Mouse (Mus musculus): ENCODE data around the gene Tas1r3. TPM values are rescaled to one million over a fixed set of nuclear protein-coding genes. Genes with fewer than 3 reads are reported as not detected.

Gene Tas1r3
- total RNA-seq, 2 experiments from 2014 or later: 0.20 to 0.34 TPM

DNA sequence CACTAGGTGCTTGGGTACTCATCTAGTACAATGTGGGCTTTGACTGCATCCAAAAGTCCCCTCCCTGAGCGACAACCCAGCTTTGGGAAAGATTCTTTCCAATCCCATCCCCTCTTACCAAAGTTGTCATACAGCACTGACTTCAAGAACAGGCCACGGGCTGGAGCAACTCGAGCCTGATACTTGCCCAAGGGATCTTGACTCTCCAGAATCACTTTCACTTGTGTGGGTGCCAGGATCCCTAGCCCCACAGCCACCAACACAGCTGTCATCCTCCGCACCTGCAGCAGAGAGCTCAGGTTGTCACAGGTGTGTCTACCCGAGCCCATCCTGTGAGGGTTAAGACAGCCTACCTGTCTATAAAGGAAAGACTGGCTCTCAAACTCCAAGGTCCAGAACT lies 26.2 kb upstream of the Tas1r3 start:
- no peak for DNase-seq
- intact Hi-C loops (cut with DNase I): no loop called here

DNA sequence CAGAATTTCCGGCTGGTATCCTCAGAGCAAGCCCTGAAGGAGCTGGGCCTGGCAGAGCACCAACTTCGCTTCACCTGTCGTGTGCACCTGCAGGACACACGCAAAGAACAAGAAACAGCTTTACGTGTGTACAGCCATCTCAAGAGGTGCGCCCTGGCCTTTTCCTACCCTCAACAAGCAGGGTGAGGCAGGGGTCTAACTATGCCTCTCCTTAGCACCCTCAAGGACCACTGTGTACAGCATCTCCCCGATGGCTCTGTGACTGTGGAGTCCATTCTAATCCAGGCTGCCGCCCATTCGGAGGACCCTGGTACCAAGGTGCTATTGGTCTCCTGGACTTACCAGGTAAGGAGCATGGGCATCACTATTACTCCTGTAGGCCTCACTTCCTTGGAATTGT lies 25.0 kb upstream of the Tas1r3 start:
- intact Hi-C loops (cut with DNase I): no loop called here
- no peak for DNase-seq

DNA sequence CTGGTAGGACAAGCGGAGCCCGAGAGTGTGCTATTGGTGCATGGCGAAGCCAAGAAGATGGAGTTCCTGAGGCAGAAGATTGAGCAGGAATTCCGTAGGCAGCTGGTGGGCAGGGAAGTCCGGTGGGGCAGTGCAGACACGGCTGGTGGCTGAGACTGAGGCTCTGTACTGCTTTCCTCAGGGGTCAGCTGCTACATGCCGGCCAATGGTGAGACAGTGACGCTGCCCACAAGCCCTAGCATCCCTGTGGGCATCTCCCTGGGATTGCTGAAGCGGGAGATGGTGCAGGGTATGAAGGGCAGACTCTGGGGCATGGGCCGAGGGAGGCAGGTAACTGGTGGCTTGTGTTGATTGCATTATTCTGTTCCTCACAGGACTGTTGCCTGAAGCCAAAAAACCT lies 24.5 kb upstream of the Tas1r3 start:
- intact Hi-C loops (cut with DNase I): no loop called here
- no peak for DNase-seq

DNA sequence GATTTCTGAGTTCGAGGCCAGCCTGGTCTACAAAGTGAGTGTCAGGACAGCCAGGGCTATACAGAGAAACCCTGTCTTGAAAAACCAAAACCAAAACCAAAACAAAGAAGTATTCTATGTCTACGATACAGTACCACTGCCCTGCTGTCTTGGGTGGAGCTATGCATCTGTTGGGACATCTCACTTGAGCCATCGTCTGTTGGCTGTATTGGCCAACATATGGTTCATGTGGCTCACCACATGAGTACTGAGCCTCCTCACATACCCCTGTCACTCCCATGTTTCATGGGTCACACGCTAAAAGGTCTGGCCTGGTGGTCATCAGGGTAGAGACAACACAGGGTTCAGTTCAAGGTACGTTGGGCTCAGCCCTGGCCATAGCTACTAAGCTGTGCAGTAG lies 23.2 kb upstream of the Tas1r3 start:
- no peak for DNase-seq
- intact Hi-C loops (cut with DNase I): no loop called here

DNA sequence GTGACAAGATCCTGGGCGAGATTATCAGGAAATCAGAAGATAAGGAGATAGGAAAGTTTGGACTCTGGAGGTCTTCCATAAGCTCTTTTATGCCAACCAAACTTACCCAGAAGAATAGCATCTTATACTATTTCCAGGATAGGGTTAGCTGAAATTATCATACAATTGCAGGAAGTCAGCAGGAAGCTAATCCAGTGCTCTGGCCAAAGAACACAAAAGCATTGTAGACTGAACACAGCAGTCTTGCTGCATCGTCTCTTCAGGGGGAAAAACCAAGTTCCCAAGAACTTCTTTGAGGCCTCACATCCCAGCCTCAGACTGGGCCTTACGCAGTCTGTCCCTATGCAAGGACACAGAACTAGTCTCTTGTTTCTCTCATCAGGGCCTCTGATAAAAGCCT lies 20.4 kb upstream of the Tas1r3 start:
- intact Hi-C loops (cut with DNase I): loop anchor here (2.0 kb wide), 1 partner anchor 15 kb away; the partner anchor contains the start of genes Cptp and Ints11
- no peak for DNase-seq

DNA sequence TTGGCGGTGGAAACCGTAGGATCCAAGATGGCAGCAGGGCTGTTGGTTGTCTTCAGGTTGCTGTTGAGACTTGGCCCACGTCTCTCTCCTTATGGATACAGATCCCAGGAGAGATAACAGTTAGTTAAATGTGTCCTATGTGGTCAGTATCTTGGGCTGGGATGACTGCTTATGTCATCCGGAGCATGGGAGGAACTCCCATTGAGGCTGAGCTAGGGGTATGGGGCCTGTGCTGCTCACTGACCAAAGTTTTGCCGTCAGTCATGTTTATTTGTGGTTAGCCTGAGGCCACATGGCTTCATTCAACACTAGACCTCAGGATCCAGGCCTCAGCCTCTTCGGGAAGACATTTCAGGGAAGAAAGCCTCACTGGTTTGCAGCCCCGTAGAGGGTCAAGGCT lies 8.2 kb upstream of the Tas1r3 start:
- no peak for DNase-seq
- intact Hi-C loops (cut with DNase I): no loop called here

DNA sequence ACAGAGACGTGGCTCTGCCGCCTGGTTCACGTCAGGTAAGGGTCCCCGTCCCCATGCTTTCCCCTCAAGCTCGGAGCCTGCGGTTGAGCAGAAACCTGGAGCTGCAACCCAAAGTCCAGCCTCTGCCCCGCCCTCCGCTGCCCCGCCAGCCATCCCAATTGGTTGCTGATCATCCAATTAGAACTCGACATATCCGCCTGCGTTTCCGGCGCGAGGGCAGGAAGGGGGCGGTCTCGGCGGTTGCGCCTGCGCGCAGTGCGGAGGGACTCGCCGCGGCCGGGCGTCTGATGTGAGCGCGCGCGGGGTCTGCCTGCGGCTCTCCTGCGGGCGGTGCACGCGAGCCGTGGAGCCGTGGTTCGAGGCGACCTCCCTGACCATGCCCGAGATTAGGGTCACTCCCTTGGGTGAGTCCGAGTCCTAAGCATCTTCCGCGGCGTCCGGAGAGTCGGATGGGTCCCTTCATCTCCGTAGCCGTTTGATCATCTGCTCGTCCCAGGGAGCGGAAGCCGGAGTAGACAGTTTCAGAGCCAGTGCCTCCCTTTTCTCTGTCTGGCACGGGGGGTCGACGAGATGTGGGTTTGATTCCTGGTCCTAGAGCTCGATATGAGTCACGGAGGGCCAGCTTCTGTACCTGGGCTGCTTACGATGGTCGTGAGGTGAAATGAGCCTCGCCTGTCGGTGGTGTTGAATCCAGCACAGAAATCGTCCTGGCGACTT lies 6.3 kb upstream of the Tas1r3 start, which contains the start of the genes Cptp and Ints11:
Gene Cptp, minus strand, starts transcription at position 124 of the 717 bp plus-strand sequence.
Gene Ints11, plus strand, starts transcription at position 230 of the 717 bp plus-strand sequence.
- intact Hi-C loops (cut with DNase I): loop anchor here (1.0 to 2.0 kb wide), 3 partner anchors 13 to 74 kb away; partner anchors contain the start of gene Ube2j2
- DNase-seq: peak; percentile 98

DNA sequence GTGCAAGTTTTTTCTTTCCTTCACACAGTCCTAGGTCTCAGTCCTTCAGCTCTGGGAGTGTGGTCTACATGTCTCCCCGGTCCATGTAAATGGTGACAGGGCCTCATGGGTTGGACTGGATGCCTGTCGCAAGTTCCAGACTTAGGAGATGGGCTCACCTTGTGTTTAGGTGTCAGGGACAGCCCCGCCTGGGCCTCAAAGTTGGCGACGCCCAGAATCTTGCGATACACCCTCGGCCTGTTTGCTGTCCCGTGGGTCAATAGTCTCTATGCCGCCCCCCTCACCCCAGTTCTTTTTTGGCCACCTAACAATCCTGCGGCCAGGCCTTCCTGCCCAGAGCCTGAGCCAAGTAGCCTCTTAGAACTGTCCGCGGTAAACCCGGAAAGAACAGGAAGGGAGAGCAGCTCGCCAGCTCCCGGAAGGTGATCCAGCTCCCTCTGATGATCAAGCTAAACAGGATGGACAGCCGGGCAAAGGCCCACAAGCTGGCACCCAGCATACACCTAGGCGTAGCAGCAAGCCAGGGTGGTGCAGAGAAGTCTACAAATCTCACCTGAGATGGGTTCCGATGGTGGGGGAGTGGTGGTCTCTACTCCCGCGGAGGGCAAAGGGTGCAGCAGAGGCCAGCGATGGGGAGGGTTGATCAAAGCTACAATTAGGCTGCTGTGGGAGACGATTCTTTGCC lies 5.6 kb upstream of the Tas1r3 start:
- peak in 1 of 2 experiments; percentile 35 for DNase-seq

DNA sequence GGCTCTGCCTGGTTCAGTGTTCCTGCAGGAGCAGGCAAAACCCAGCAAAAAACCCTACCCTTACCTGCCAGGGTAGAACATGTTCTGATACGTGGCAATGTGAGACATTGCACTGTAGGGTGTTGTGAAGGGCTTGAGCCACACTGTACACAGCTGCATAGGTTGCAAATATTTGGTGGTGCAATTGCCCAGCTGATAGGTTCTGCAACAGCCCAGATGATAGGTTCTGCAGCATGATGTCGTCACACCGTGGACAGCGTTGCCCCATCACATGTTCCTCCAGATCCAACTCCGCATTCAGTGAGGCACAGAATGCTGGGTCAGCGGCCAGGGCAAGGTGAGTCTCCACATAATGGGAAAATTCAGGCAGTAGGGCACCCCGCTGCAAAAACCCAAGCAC lies 1.4 kb downstream of the Tas1r3 start:
- no peak for DNase-seq
- intact Hi-C loops (cut with DNase I): no loop called here

More for the DNA sequence above, 5.6 kb upstream of the Tas1r3 start:
- intact Hi-C loops (cut with DNase I): loop anchor here (1.0 to 2.0 kb wide), 3 partner anchors 14 to 75 kb away; partner anchors contain the start of gene Ube2j2

DNA sequence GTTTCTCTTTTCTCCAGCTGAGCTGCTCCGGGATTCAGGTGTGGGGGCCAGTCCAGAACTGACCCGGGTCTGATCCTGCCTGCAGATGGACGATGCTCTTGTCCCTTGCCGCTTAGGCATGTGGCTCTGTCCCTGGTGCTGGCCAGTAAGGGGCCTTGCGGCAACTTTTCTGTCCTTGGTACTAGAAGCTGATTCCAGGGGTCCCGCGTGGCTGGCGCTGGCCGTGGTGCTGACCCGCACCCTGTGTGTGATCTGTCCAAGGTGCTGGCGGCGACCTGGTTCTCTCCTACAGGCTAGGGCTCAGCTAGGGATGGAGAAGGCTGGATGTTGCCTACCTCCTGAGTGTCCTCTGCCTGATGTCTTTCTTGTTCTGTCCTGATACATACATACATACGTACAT lies 3.8 kb downstream of the Tas1r3 start:
- intact Hi-C loops (cut with DNase I): loop anchor here (10.0 kb wide), 1 partner anchor 245 kb away; the partner anchor contains the start of gene 9430015G10Rik
- DNase-seq: peak; percentile 67 to 81

DNA sequence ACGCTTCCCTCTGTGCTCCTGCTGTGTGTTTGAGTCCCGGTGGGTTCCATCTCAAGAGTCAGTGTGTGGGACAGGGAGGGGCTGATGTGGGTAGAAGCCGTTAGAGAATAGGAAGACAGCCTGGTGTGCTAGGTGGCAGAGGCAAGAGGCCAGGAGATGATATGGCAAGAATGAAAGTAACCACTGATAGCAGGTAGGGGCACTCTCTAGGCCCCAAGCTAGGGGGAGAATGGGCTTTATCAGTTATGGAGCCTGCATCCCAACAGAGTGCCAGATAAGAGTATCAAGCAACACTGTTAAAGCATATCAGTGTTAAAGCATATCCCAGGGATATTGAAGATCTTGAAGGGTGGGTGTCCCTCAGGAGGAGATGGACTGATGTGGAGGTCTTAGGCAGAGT lies 6.3 kb downstream of the Tas1r3 start:
- intact Hi-C loops (cut with DNase I): loop anchor here (10.0 kb wide), 1 partner anchor 248 kb away; the partner anchor contains the start of gene 9430015G10Rik
- no peak for DNase-seq

DNA sequence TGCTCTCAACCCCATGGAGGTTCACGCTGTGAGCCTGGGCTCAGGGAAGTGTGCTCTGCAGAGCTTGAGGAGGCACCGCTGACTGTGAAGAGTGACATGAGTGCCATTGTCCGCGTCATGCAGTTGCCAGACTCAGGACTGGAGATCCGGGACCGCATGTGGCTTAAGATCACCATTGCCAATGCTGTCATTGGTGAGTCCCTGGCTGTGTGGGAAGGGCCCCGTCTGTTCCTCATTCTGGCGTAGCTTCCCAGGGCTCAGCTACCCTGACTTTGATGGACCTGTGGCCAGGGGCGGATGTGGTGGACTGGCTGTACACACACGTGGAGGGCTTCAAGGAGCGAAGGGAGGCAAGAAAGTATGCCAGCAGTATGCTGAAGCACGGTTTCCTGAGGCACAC lies 7.1 kb downstream of the Tas1r3 start:
- intact Hi-C loops (cut with DNase I): loop anchor here (10.0 kb wide), 1 partner anchor 249 kb away; the partner anchor contains the start of gene 9430015G10Rik
- no peak for DNase-seq

DNA sequence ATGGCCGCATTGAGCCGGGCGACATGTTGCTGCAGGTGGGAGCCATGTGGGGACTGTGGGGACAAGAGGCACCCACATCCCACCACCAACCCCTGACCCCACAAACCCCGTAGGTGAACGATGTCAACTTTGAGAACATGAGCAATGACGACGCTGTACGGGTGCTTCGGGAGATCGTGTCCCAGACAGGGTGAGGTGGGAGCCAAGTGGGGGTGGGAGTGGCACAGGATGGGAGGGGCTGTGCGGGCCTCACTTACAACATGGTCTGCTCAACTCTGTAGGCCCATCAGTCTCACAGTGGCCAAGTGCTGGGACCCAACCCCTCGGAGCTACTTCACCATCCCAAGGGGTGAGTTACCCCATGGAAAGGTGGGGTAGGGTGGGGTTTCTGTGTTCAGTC lies 8.2 kb downstream of the Tas1r3 start:
- intact Hi-C loops (cut with DNase I): loop anchor here (10.0 kb wide), 1 partner anchor 250 kb away; the partner anchor contains the start of gene 9430015G10Rik

DNA sequence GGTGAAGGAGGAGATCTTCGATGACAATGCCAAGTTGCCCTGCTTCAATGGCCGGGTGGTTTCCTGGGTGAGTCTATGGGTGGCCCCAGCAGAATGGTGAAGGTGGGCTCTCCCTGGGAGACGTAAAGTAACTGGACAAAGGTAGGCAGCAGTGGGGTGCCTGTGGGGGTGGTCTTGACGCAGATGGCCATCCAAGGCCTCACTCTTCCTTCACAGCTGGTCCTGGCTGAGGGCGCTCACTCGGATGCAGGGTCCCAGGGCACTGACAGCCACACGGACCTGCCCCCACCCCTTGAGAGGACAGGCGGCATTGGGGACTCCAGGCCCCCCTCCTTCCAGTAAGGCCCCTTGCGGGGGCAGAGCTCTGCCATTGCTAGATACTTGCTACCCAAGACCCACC lies 9.7 kb downstream of the Tas1r3 start:
- intact Hi-C loops (cut with DNase I): loop anchor here (10.0 kb wide), 1 partner anchor 251 kb away; the partner anchor contains the start of gene 9430015G10Rik

More for the DNA sequence above, 8.2 kb downstream of the Tas1r3 start:
- no peak for DNase-seq

DNA sequence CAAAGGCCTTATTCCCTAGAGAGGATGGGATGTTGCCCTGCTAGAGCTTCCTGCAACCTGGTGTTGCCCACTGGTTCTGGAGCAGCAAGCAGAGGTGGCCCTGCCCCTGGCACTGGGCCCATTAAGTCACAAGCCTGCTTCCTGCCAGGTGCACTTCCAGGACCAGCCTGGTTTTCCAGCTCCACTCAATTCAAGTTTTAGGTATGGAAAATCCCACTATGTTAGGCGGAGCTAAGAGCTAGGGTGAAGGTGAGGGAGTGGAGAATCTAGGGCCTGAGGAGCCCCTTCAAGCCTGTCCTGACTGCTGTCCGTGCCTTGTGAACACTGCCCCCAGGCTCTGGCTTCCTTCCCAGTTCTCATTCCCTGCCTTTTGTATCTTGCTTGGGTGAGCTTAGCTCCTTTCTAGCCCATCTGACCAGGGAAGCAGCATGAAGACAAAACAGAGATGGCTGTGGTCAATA lies 11.2 kb downstream of the Tas1r3 start:
- no peak for DNase-seq
- intact Hi-C loops (cut with DNase I): loop anchor here (10.0 kb wide), 1 partner anchor 253 kb away; the partner anchor contains the start of gene 9430015G10Rik

More for the DNA sequence above, 9.7 kb downstream of the Tas1r3 start:
- DNase-seq: no peak

DNA sequence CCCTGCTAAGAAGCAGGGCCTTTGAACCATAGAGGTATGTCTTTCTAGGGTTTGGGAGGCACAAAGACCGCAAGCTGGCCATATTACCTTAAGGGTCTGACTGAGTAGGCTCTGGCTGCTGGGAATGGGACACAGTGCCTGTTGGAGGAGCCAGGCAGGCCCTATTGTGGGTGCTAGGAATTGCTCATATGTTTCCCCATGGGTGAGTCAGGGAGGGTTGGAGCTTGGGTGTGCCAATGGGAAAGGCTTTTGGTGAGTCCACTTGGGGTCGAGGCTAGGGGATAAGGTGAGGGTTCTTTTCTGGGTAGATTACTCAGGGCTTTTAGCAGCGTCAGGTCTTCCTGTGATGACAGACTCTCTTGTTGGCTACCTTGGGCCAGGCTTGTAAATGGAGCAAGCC lies 11.8 kb downstream of the Tas1r3 start:
- DNase-seq: no peak
- intact Hi-C loops (cut with DNase I): loop anchor here (10.0 kb wide), 1 partner anchor 253 kb away; the partner anchor contains the start of gene 9430015G10Rik

DNA sequence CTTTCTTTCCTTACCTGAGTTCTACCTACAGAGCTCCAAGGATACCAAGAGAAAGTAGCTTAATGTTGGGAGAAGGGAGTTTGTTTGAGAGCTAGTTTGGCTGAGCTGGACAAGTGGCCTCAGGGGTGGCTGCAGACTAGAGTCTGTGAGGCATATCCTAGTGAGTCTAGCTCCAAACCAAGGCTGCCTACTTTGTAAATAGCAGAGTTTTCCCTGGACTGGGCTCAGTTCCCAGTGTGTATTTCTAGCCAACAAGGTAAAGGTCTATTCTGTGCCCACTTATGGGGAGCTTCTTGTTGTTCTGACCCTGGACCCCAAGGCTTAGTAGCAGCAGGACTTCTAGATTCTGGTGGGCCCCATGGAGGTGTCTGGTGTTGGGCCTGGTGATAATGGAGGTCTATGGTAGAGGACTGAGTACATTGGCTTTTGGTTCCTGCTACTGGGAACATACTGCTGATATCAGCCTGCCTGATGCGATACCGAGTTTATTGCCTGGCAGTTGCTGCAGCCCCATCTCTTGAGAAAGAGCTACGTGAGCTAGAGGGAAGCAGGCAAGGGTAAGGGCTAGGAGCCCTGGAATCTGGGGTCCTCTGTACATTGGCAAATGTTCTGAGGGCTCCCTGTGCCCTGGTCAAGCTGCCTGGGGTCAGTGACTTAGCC lies 13.2 kb downstream of the Tas1r3 start:
- DNase-seq: no peak
- intact Hi-C loops (cut with DNase I): loop anchor here (10.0 kb wide), 1 partner anchor 255 kb away; the partner anchor contains the start of gene 9430015G10Rik

DNA sequence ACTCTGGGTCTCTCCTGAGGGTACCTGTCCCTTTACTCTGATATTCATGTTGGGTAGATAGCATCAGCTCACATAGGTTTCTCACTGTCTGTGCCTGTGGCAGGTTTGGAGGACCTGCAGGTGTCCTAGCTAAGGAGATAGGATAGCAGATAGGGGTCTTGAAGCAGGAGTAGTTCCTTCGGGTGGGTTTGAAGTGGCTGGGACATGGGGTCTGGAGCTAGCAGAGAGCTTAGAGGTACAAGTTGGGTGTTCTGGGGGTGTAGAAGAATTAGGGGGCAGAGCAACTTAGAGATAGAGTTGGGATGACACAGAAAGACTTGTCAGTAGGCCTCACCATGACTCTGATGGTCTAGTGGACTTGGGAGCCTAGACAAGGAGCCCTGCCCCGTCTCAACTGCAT lies 13.8 kb downstream of the Tas1r3 start:
- intact Hi-C loops (cut with DNase I): no loop called here
- DNase-seq: no peak

DNA sequence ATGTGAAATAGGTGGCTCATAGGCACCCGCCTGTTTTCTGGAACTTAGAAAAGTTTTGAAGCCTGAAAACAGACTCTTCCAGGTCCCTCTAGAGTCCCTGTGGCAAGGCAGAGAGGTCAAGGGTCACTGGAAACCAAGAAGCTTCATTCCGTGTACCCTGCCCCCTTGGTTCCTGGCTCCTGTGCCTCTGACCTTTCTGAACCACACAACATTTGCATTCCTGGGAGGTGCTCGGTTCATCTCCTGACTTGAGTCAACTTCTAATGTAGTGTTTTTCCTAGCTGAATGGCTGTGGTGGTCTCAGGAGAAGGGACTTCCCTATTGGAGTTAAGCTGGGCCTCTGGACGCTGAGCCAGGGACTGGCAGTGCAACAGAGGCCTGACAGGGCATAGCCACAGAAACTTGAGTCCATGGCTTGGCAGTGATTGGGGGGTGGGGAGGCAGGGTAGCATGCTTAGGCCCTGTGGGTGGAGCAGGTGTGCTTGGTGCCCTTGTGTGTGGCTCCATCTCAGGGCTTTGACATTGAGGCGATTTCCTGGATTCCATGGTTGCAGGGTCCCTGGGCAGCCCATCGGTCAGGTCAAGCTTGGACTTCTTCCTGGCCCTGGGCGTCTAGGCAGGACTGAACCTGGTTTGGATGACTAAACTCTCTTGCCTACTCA lies 14.6 kb downstream of the Tas1r3 start:
- DNase-seq: no peak

More for the DNA sequence above, 14.6 kb downstream of the Tas1r3 start:
- intact Hi-C loops (cut with DNase I): no loop called here

Data from heart, postnatal 10 days (tissue).